Mouse (Mus musculus): ENCODE measurements around the gene Ddx47. TPM values are rescaled to one million over a fixed set of nuclear protein-coding genes. Genes with fewer than 3 reads are reported as not detected.

Gene Ddx47
- total and polyA plus RNA-seq, 2 experiments from 2014 or later: 41.9 to 60.0 TPM

GRCm38 (mm10) chr6:135047276-135047675 is 35.9 kb downstream of the Ddx47 start:
- Histone ChIP-seq H3K27me3 (ENCODE audit: insufficient read depth, low read length) (peaks cover 6% of the 10 kb centered on the region; the same call in 1 of the 2 replicates), H3K4me2 (ENCODE audit: low read depth) (no peak overlapping the region), H3K9me3 (ENCODE audit: low read length) (no peaks in the 10 kb centered on the region), H3K36me3 (ENCODE audit: insufficient read depth) (no peaks in the 10 kb centered on the region), H3K4me1 (ENCODE audit: insufficient read depth) (no peaks in the 10 kb centered on the region), H3K4me3 (ENCODE audit: low read depth, low read length) (no peak overlapping the region), H3K9ac (no peak overlapping the region), H3K27ac (ENCODE audit: low read depth, low read length) (no peak overlapping the region)
- DNase-seq: no peak
- WGBS: 74% methylated on average over 9 of the region's 9 CpGs
- no peak for ATAC-seq
- no peak for TF ChIP-seq CTCF (IDR thresholded peaks at IDR 0.05; ENCODE audit: low read depth)

- WGBS: 91% methylated on average over 6 of the region's 6 CpGs
- H3K4me3 ChIP-seq (ENCODE audit: low read depth, low read length): no peak overlapping the region
- no peak overlapping the region for H3K9ac ChIP-seq
- no peaks in the 10 kb centered on the region for H3K9me3 ChIP-seq (ENCODE audit: low read length)
- no peaks in the 10 kb centered on the region for H3K4me1 ChIP-seq (ENCODE audit: insufficient read depth)
- H3K36me3 ChIP-seq (ENCODE audit: insufficient read depth): no peaks in the 10 kb centered on the region
- DNase-seq: no peak
- no peak for TF ChIP-seq CTCF (IDR thresholded peaks at IDR 0.05; ENCODE audit: low read depth)
- H3K27me3 ChIP-seq (ENCODE audit: insufficient read depth, low read length): peaks cover 6% of the 10 kb centered on the region; the same call in 1 of the 2 replicates
- no peak for ATAC-seq
- no peak overlapping the region for H3K27ac ChIP-seq (ENCODE audit: low read depth, low read length)
- H3K4me2 ChIP-seq (ENCODE audit: low read depth): no peak overlapping the region
Measured at GRCm38 (mm10) chr6:135048509-135048908, 37.1 kb downstream of the Ddx47 start.

- Histone ChIP-seq H3K27me3 (ENCODE audit: insufficient read depth, low read length) (peaks cover 6% of the 10 kb centered on the region; the same call in 1 of the 2 replicates), H3K4me2 (ENCODE audit: low read depth) (no peak overlapping the region), H3K4me1 (ENCODE audit: insufficient read depth) (no peaks in the 10 kb centered on the region), H3K9ac (no peak overlapping the region), H3K27ac (ENCODE audit: low read depth, low read length) (no peak overlapping the region), H3K4me3 (ENCODE audit: low read depth, low read length) (no peak overlapping the region), H3K36me3 (ENCODE audit: insufficient read depth) (no peaks in the 10 kb centered on the region), H3K9me3 (ENCODE audit: low read length) (no peaks in the 10 kb centered on the region)
- no peak for TF ChIP-seq CTCF (IDR thresholded peaks at IDR 0.05; ENCODE audit: low read depth)
- 76% methylated on average over 16 of the region's 16 CpGs for WGBS
- ATAC-seq (no peak), DNase-seq (no peak)
Measured at GRCm38 (mm10) chr6:135048956-135049355, 37.5 kb downstream of the Ddx47 start.

- DNase-seq (no peak), ATAC-seq (no peak)
- no peak for TF ChIP-seq CTCF (IDR thresholded peaks at IDR 0.05; ENCODE audit: low read depth)
- Histone ChIP-seq H3K4me1 (ENCODE audit: insufficient read depth) (no peaks in the 10 kb centered on the region), H3K27ac (ENCODE audit: low read depth, low read length) (no peak overlapping the region), H3K9me3 (ENCODE audit: low read length) (no peaks in the 10 kb centered on the region), H3K27me3 (ENCODE audit: insufficient read depth, low read length) (no peaks in the 10 kb centered on the region), H3K36me3 (ENCODE audit: insufficient read depth) (no peaks in the 10 kb centered on the region), H3K9ac (no peak overlapping the region), H3K4me3 (ENCODE audit: low read depth, low read length) (no peak overlapping the region), H3K4me2 (ENCODE audit: low read depth) (no peak overlapping the region)
- WGBS: 68% methylated on average over 3 of the region's 3 CpGs
Measured at GRCm38 (mm10) chr6:135053789-135054188, 42.4 kb downstream of the Ddx47 start.

GRCm38 (mm10) chr6:135055882-135056281 is 44.5 kb downstream of the Ddx47 start:
- Histone ChIP-seq H3K9ac (no peak overlapping the region), H3K4me2 (ENCODE audit: low read depth) (no peak overlapping the region), H3K4me3 (ENCODE audit: low read depth, low read length) (no peak overlapping the region), H3K27ac (ENCODE audit: low read depth, low read length) (no peak overlapping the region), H3K9me3 (ENCODE audit: low read length) (no peaks in the 10 kb centered on the region), H3K27me3 (ENCODE audit: insufficient read depth, low read length) (no peaks in the 10 kb centered on the region), H3K4me1 (ENCODE audit: insufficient read depth) (no peaks in the 10 kb centered on the region), H3K36me3 (ENCODE audit: insufficient read depth) (no peaks in the 10 kb centered on the region)
- DNase-seq (no peak), ATAC-seq (no peak)
- WGBS: 69% methylated on average over 4 of the region's 4 CpGs
- TF ChIP-seq CTCF (IDR thresholded peaks at IDR 0.05; ENCODE audit: low read depth): no peak

- 90% methylated on average over 4 of the region's 4 CpGs for WGBS
Measured at GRCm38 (mm10) chr6:135060728-135061127, 49.3 kb downstream of the Ddx47 start.

GRCm38 (mm10) chr6:135064621-135065020 is 53.2 kb downstream of the Ddx47 start:
- no peaks in the 10 kb centered on the region for H3K36me3 ChIP-seq (ENCODE audit: insufficient read depth)
- no peak overlapping the region for H3K4me2 ChIP-seq (ENCODE audit: low read depth)
- no peaks in the 10 kb centered on the region for H3K4me1 ChIP-seq (ENCODE audit: insufficient read depth)
- H3K27me3 ChIP-seq (ENCODE audit: insufficient read depth, low read length): peaks cover 7% of the 10 kb centered on the region; the same call in 1 of the 2 replicates
- no peaks in the 10 kb centered on the region for H3K9me3 ChIP-seq (ENCODE audit: low read length)
- DNase-seq: no peak
- ATAC-seq: no peak
- 68% methylated on average over 12 of the region's 12 CpGs for WGBS
- H3K4me3 ChIP-seq (ENCODE audit: low read depth, low read length): no peak overlapping the region
- H3K27ac ChIP-seq (ENCODE audit: low read depth, low read length): no peak overlapping the region
- no peak for TF ChIP-seq CTCF (IDR thresholded peaks at IDR 0.05; ENCODE audit: low read depth)
- no peak overlapping the region for H3K9ac ChIP-seq

More at GRCm38 (mm10) chr6:135060728-135061127, 49.3 kb downstream of the Ddx47 start:
- DNase-seq (no peak), ATAC-seq (no peak)
- H3K9ac ChIP-seq: no peak overlapping the region
- no peaks in the 10 kb centered on the region for H3K4me1 ChIP-seq (ENCODE audit: insufficient read depth)
- no peaks in the 10 kb centered on the region for H3K36me3 ChIP-seq (ENCODE audit: insufficient read depth)
- TF ChIP-seq CTCF (IDR thresholded peaks at IDR 0.05; ENCODE audit: low read depth): no peak
- H3K27ac ChIP-seq (ENCODE audit: low read depth, low read length): no peak overlapping the region
- no peak overlapping the region for H3K4me2 ChIP-seq (ENCODE audit: low read depth)
- H3K9me3 ChIP-seq (ENCODE audit: low read length): no peaks in the 10 kb centered on the region
- H3K4me3 ChIP-seq (ENCODE audit: low read depth, low read length): no peak overlapping the region
- no peaks in the 10 kb centered on the region for H3K27me3 ChIP-seq (ENCODE audit: insufficient read depth, low read length)

All from forebrain, postnatal 0 days (tissue).